Mouse (Mus musculus) telencephalon, adult 2 months (tissue): ENCODE data around the gene Psmb4.
"Not testable (repeated sequence)": the region's sequence is repeated elsewhere in the genome, so short reads cannot be mapped to it uniquely, and the experiment has no call there.

Experiments
- DNase-seq: peaks from one replicate; pipeline ENCODE4 v3.0.0-alpha.2; 2011; ENCODE audit warnings: low read depth, low spot score

Psmb4 gene

DNA sequence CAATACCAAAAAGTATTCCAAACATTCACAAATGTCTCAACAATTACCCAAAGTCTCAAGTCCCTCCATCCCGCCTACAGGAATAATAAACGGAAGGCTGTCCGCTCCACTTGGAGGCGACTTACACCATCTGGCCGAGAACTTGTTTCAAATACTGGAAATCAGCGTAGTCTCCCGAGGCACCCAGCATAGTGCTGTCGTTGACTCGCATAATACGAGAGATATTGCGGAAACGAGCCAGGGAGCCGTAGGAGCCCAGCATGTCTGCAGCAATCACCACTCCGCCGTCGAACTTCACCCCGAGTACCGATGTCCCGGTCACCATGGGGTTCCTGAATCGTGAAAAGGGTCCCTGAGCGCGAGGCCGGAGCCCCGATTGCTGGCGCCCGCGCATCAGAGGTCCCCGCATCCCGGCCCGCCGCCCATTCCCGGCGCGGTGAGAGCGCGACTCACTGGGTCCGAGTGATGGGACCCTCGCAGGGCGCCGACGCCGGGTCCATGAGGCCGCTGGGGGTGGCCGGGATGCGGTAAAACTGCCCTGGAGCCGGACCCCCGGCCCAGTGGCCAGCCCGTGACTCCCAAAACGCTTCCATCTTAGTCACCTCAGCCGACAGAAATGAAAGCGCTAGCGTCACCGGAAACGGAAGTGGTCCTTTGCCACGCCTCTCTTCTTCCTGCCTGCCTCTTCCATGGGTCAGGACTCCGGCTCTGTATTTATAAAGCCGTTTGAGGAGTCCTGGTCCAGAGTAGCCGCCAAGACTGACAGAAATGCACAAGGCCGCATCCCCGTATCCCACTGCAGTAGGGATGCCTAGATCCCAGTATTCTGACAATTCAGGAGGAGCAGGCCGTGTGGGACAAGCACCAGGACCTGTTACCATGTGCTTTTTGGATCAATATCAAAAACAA, at the start of gene Psmb4:
TSS of gene Psmb4 (minus strand) at position 646 of the 909 bp plus-strand sequence.
- DNase-seq = peak; percentile 86

- DNase-seq = not testable (repeated sequence)
Observed at GRCm38 (mm10) chr3:94936147-94936546, 49.4 kb upstream of the Psmb4 start.

- DNase-seq = not testable (repeated sequence)
Observed at GRCm38 (mm10) chr3:94935332-94935731, 48.6 kb upstream of the Psmb4 start.

- not testable (repeated sequence) for DNase-seq
Observed at GRCm38 (mm10) chr3:94934564-94934963, 47.8 kb upstream of the Psmb4 start.

DNA sequence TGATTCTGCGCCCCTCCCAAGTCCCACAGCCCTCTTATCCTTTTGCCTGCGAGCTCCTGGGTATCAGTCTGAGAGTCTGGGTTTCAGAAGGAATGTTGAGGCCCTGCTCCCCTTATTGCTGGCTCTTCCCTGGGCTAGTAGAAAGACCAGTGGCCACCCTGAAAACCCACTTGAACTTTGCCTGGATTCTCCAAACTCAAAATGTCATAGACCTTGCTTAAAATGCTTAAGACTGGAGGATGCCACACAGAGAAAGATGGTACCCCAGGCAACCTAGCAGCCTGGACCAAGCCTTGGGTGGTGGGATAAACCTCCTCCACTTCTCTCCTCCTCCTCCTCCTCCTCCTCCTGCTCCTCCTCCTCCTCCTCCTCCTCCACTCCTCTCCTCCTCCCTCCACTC, 46.8 kb upstream of the Psmb4 start:
- not testable (repeated sequence) for DNase-seq

- DNase-seq = no peak
Observed at GRCm38 (mm10) chr3:94932809-94933564, 46.2 kb upstream of the Psmb4 start, which contains the start of gene Selenbp1. Selenbp1 (plus strand) TSS chr3:94933056.

GRCm38 (mm10) chr3:94932279-94932678, 45.5 kb upstream of the Psmb4 start:
- DNase-seq = not testable (repeated sequence)

DNA sequence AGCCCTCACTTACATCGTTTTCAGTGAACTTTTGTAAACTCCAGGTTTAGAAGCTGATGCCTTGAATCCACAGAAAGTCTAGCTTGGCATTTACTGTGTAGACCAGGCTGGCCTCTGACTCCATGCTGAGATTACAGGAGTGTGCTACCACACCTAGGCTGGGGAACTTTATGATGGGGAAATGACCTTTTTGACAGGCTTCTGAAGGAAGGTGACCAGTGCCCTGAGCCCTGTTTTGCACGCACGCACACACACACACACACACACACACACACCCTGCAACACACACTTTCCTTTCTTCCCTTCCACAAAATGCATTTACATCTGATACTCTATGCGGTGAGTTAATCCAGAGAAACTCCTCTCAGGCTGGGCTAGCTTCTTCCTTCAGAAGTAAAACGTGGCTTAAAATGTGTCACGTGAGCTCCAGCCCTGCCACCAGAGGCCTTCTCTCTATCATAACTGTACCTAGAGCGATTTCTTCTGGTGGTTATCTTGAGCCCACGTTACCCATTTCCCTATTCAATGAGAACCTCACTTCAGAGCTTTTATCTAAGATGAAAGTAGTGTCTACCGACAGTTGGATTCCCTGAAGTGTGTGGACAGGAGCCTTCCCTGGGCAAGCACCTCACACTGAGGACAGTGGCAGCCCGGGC, 44.8 kb upstream of the Psmb4 start:
- DNase-seq = not testable (repeated sequence)

DNA sequence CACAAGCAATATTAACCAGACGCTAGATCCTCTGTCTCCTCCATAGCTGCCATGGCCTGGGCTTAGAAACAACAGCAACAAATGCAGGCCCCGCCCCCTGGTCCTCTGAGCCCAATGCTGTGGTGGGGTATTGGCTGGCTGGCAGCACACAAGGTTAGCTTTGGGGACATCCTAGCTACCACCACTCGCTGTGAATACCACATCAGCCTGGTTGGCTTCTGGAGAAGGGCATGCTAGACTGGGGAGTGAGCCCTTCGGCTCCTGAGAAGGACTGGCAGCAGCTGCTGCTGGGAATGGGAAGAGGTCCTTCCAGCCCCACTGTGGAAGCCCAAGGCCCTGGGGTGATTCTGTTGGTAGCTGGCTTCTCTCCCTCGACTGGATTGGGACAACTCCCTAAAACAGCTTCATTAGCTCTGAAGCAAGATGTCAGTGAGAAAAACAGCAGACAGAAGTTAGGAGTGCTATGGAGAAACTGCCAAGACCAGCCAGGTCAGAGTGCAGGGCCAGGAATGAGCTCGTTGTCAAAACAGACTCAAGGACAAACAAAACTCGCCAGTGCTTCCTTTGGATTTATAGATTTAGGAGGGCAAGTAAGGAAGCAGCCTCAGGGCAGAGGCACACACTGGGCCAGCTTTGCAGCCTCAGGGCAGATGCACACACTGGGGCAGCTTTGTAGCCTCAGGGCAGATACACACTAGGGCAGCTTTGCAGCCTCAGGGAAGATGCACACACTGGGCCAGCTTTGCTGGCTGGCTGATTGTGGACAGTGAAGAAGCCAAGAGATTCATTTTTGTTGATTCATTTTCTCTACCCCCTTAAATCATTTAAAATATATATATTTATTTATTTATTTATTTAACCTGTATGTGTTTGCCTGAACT, 43.9 kb upstream of the Psmb4 start:
- not testable (repeated sequence) for DNase-seq

DNA sequence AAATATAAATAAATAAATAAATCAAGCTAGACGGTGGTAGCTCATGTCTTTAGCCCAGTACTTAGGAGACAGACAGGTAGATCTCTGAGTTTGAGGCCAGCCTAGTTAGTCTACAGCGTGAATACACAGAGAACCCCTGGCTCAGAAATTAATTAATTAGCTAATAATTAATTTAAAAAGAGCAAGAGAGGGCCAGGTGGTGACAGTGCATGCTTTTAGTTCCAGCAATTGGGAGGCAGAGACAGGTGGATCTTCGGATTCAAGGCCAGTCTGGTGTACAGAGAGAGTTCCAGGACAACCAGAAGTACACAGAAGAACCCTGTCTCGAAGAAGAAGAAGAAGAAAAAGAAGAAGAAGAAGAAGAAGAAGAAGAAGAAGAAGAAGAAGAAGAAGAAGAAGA, 42.2 kb upstream of the Psmb4 start:
- DNase-seq = not testable (repeated sequence)

- DNase-seq = not testable (repeated sequence)
Observed at GRCm38 (mm10) chr3:94926301-94926736, 39.6 kb upstream of the Psmb4 start.

DNA sequence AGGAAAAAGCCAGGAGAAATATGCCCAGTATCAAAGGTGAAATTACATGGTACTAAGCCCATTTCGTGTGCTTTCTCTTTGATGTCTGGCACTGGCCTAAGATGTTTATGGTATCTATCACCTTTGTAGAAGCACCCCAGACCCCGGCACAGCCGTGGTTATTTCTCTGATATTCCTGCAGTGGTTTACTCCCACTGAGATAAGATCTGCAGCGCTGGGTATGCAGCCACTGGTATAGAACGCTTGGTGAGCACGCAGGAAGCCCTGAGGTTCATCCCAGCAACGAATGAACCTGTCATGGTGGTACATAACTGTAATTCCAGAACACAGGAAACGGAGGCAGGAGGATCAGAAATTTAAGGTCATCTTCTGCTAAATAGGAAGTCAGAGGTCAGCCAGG, 37.9 kb upstream of the Psmb4 start:
- DNase-seq = no peak

GRCm38 (mm10) chr3:94922333-94922732, 35.6 kb upstream of the Psmb4 start:
- no peak for DNase-seq

DNA sequence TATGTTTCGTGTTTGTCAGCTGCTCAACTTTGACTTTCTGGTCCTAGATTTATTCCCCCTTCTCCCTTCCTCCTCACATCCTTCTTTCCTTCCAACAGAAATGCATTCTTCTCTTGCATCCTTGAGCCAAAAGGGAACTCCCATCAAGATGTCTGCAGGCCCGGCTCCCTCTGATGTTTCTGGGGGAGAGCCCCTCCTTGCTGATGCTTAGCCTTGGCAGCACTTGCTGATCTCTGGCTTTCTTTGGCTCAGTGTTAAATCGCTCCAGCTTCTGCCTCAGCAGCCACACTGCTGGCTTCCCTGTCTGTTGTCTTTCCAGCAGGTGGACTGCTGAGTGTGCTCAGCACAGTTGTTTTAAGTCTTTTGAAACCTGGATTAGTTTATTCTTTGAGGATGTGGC, 34.3 kb upstream of the Psmb4 start:
- DNase-seq = no peak

GRCm38 (mm10) chr3:94918845-94919244, 32.1 kb upstream of the Psmb4 start:
- DNase-seq = no peak

DNA sequence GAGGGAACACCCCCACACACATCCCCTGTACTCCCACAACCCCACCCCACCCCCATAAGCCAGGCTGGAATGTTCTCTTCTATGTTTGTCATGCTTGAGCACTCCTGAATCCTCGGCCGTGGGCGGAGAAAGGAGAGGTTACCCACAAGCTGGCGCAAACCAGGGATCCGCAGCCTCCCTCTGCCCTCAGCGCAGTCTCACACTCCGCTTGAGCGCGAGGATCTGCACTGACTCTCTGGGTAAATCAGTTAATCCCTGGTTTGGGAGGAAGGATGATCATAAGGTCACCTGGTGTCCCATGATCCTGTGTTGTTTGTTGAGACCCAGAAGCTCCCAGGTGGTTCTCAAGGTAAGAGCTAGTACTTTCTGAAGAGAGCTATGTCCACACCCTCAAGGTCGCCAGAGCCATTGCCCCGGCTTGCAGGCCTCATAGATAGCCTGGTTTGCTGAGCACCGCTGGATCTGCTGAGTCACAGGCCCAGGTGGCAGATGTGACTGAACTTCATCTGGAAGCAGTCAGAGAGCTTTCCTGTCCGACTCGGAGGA, 31.1 kb upstream of the Psmb4 start:
- DNase-seq = no peak

GRCm38 (mm10) chr3:94915903-94916741, 29.4 kb upstream of the Psmb4 start:
- no peak for DNase-seq

DNA sequence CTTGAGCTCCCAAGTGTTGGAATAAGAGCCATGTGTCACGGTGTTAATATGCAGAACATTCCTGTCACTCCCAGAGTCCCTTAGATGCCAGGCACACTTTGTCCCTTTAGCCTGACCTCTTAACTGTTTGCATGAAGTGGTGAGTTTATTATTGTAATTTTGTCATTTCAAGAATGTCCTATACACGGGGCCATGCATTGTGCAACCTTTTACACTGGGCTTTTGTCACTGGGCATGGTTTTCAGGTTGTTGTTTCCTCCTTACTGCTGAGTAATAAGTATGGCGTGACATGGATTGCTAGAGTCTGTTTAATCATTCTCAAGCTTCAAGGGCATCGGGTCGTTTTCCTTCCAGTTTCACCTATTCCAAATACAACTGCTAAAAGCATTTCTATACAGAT, 27.0 kb upstream of the Psmb4 start:
- DNase-seq = no peak

DNA sequence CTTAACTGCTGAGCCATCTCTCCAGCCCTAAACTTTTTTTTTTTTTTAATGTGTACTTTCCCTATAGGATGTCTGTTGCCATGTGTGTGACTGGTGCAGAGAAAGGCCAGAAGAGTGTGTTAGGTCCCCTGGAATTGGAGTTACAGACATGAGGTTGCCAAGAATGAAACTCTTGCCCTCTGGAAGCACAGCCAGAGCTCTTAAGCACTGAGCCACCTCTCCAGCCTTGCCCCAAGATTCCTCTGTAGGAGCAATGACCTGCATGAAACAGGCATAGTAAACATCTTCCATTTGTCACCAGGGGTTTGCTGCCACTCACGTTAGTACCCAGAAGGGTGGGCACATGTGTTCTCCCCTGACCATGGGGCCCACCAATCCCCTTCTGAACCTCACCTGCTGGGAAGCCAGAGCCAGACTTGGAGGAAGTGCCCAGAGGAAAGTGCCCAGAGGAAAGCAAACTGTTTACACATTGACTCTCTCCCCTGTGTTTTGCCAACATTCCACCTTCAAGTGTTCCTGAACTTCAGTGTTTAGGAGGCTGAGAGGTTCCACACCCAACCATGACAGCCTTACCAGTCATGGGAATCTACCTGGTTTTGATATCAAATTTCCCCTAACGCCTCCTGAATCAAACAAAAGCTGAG, 24.4 kb upstream of the Psmb4 start:
- no peak for DNase-seq
